Mouse (Mus musculus): ENCODE measurements around the gene Ccdc63.

The Ccdc63 gene

GRCm38 (mm10) chr5:122116243-122116642, 24.4 kb downstream of the Ccdc63 start:
- peak in 1 of 2 experiments; percentile 25 for DNase-seq

- DNase-seq, result no peak
These were observed 25.3 kb downstream of the Ccdc63 start for GRCm38 (mm10) chr5:122115266-122115763.

GRCm38 (mm10) chr5:122114176-122114575, 26.4 kb downstream of the Ccdc63 start:
- peak; percentile 73 to 75 for DNase-seq

- DNase-seq, result no peak
These were observed 27.2 kb downstream of the Ccdc63 start for GRCm38 (mm10) chr5:122113450-122113849.

- no peak for DNase-seq
These were observed 28.7 kb downstream of the Ccdc63 start for GRCm38 (mm10) chr5:122111933-122112248.

GRCm38 (mm10) chr5:122111091-122111932, 29.3 kb downstream of the Ccdc63 start:
- DNase-seq, result no peak

- DNase-seq, result no peak
These were observed 30.0 kb downstream of the Ccdc63 start for GRCm38 (mm10) chr5:122110625-122111024.

GRCm38 (mm10) chr5:122109325-122110060, 31.1 kb downstream of the Ccdc63 start:
- DNase-seq, result peak in 1 of 2 experiments; percentile 45

- DNase-seq, result no peak
These were observed 32.5 kb downstream of the Ccdc63 start for GRCm38 (mm10) chr5:122108104-122108503.

GRCm38 (mm10) chr5:122106212-122106611, 34.4 kb downstream of the Ccdc63 start:
- DNase-seq, result no peak

- DNase-seq, result no peak
These were observed 35.6 kb downstream of the Ccdc63 start for GRCm38 (mm10) chr5:122104981-122105380.

- DNase-seq, result peak; percentile 70 to 72
These were observed 36.4 kb downstream of the Ccdc63 start for GRCm38 (mm10) chr5:122104201-122104600.

GRCm38 (mm10) chr5:122103075-122103474, 37.5 kb downstream of the Ccdc63 start:
- DNase-seq, result no peak

- no peak for DNase-seq
These were observed 38.1 kb downstream of the Ccdc63 start for GRCm38 (mm10) chr5:122102476-122103050.

GRCm38 (mm10) chr5:122094439-122094838, 46.2 kb downstream of the Ccdc63 start:
- DNase-seq, result no peak

- no peak for DNase-seq
These were observed 46.9 kb downstream of the Ccdc63 start for GRCm38 (mm10) chr5:122093734-122094133.

GRCm38 (mm10) chr5:122092794-122093193, 47.8 kb downstream of the Ccdc63 start:
- peak in 1 of 2 experiments; percentile 27 for DNase-seq

- peak; percentile 78 to 83 for DNase-seq
These were observed 49.6 kb downstream of the Ccdc63 start for GRCm38 (mm10) chr5:122091070-122091469.

GRCm38 (mm10) chr5:122089664-122090063, 51.0 kb downstream of the Ccdc63 start:
- DNase-seq, result no peak

GRCm38 (mm10) chr5:122088917-122089316, 51.7 kb downstream of the Ccdc63 start:
- DNase-seq, result peak; percentile 92

- DNase-seq, result no peak
These were observed 54.5 kb downstream of the Ccdc63 start for GRCm38 (mm10) chr5:122086121-122086520.

- DNase-seq, result no peak
These were observed 55.3 kb downstream of the Ccdc63 start for GRCm38 (mm10) chr5:122085291-122085690.

- DNase-seq, result no peak
These were observed 56.2 kb downstream of the Ccdc63 start for GRCm38 (mm10) chr5:122084470-122084869.
